Mouse (Mus musculus) monocyte, adult 5-6 weeks (primary cell): Measurements from ENCODE around the gene Sema4f. TPM values are rescaled to one million over a fixed set of nuclear protein-coding genes. Genes with fewer than 3 reads are reported as not detected.
A peak's percentile ranks its signal among the peaks of the same experiment; 100 is the strongest.

Source experiments
- ATAC-seq: fragments of 153-309, 156-312 bp; replicated peaks from 2 replicates; pipeline ENCODE4 v1.8.0; 2017; ENCODE audit warnings: mild to moderate bottlenecking; ENCODE audit not compliant: low TSS enrichment, insufficient number of reproducible peaks, severe bottlenecking, poor library complexity, low FRiP score
- total RNA-seq: library from RNA; stranded (forward); fragments of 200-1000, 200-491, 200-594 nt; gene quantifications from 3 replicates; pipeline ENCODE4 v1.2.3, GENCODE M21; 2017

Gene Sema4f
- total RNA-seq, 1 experiment from 2014 or later = not detected

GRCm38 (mm10) chr6:82881485-82882096, 58.0 kb downstream of the Sema4f start:
- no peak for ATAC-seq

DNA sequence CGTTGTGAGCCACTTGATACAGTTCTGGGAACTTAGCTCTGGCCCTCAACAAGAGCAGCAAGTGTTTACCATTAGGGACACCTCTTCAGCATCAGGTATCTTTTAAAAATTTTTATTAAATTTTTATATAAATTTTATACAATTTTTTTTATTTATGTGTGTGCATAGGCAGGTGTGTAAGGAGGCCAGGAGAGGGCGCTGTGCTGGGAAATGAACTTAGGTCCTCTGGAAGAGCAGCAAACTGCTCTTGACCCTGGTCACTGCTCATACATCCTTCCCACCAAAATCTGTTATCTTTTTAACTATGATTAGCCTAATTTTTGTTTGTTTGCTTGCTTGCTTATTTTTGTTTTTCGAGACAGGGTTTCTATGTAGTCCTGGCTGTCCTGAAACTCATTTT, 58.8 kb downstream of the Sema4f start:
- no peak for ATAC-seq

GRCm38 (mm10) chr6:82879463-82880089, 60.0 kb downstream of the Sema4f start:
- ATAC-seq = no peak

DNA sequence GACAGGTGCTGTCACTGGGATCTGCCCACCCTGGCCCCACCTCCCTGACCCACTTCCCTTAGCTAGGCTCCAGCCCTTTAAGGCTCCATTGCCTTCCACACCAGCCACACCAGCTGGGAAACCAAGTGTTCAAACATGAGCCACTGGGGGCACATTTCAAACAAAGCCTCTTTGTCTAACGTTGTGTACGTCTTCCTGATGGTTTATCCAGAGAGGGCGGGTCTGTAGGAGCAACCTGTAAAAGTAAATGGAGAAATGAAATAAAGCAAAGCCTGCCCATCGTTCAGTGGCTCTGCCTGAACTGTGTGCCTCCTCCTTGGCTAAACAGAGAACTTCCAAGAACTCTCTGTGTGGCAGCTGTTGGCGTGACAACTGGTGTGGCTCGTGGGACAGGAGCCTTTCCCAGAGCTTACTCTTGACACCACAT, 64.0 kb downstream of the Sema4f start:
- no peak for ATAC-seq

- peak; percentile 78; the same call in 1 of the 2 replicates for ATAC-seq
Measured at GRCm38 (mm10) chr6:82872332-82872707, 67.2 kb downstream of the Sema4f start.

- no peak for ATAC-seq
Measured at GRCm38 (mm10) chr6:82871632-82872331, 67.8 kb downstream of the Sema4f start.

DNA sequence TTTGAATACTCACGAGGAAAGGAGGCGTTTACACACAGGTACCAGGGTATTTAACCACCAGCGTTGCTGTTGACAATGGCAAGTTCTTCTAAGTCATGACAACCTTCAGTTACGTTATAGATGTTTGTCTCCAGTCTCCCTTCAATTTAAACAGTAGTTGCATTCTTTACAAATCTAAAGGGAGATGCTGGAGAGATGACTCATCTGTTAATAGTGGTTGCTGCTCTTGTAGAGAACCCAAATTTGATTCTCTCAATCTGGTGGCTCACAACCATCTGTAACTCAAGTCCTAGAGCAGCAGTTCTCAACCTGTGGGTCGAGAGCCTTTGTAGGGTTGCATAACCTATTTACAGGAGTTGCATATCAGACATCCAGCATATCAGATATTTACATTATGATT, 71.1 kb downstream of the Sema4f start:
- no peak for ATAC-seq

DNA sequence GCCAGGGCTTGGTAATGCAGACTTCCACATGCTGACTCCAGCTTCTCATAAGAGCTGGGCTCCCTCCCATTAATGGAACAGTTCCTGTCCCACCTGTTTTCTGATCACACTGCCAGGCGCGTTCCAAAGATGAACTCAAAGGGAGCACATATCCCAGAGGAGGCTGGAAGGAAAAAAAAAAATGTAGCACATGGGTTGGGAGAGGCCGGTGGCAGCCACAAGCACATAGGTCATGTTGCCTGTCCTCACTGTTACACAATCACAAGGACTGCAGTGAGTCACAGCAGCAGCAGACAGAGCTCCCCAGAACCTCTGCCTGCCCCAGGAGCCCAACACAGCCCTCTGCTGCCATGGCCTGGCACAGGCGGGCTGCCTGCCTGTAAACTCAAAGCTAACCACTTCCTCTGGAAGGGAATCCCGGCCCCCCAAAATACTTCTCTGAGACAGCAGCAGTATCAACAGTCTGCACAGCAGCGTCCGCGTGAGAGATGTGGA, 76.1 kb downstream of the Sema4f start:
- ATAC-seq = peak; percentile 91

- no peak for ATAC-seq
Measured at GRCm38 (mm10) chr6:82862475-82862874, 77.1 kb downstream of the Sema4f start.

GRCm38 (mm10) chr6:82862042-82862441, 77.5 kb downstream of the Sema4f start:
- ATAC-seq = no peak

Other genes starting within 250 kb of the Sema4f start
- gene Pole4, start 234.4 kb downstream of the Sema4f start, total RNA-seq = 56.2 to 83.8 TPM (median 56.4 TPM) in 3 replicates
- 40.8 to 76.5 TPM (median 73.2 TPM) in 3 replicates for gene Hk2, start 165.3 kb downstream of the Sema4f start, total RNA-seq
- gene M1ap, start 7.1 kb upstream of the Sema4f start, total RNA-seq = 1.8 TPM in 1 of 3 replicates, not detected in the others
- 36.6 to 44.9 TPM (median 43.6 TPM) in 3 replicates for gene Dok1, start 93.7 kb upstream of the Sema4f start, total RNA-seq
- gene Loxl3, start 94.4 kb upstream of the Sema4f start, total RNA-seq = 2.3 to 10.2 TPM (median 4.2 TPM) in 3 replicates
- gene Aup1, start 114.8 kb upstream of the Sema4f start, total RNA-seq = 187 to 238 TPM (median 209 TPM) in 3 replicates
- 81.4 to 125 TPM (median 105 TPM) in 3 replicates for gene Htra2, start 115.5 kb upstream of the Sema4f start, total RNA-seq
- 0.21 to 3.8 TPM (median 2.6 TPM) in 3 replicates for gene Dqx1, start 118.1 kb upstream of the Sema4f start, total RNA-seq
- not detected in 3 replicates for gene Tlx2, start 130.5 kb upstream of the Sema4f start, total RNA-seq
- gene Pcgf1, start 138.1 kb upstream of the Sema4f start, total RNA-seq = 2.0 to 13.5 TPM (median 6.9 TPM) in 3 replicates
- gene Lbx2, start 146.6 kb upstream of the Sema4f start, total RNA-seq = not detected in 3 replicates
- gene Ccdc142, start 161.8 kb upstream of the Sema4f start, total RNA-seq = 0.48 to 12.5 TPM (median 1.5 TPM) in 3 replicates
- gene Gm42688, start 161.8 kb upstream of the Sema4f start, total RNA-seq = 2.5 to 5.5 TPM (median 2.6 TPM) in 3 replicates
- gene Mrpl53, start 169.3 kb upstream of the Sema4f start, total RNA-seq = 4.4 to 38.2 TPM (median 19.3 TPM) in 3 replicates
- 24.8 to 42.1 TPM (median 28.8 TPM) in 3 replicates for gene Mogs, start 175.7 kb upstream of the Sema4f start, total RNA-seq
- gene Wbp1, start 181.8 kb upstream of the Sema4f start, total RNA-seq = 45.0 to 60.1 TPM (median 53.4 TPM) in 3 replicates
- gene Ino80b, start 185.7 kb upstream of the Sema4f start, total RNA-seq = 25.0 to 53.9 TPM (median 41.3 TPM) in 3 replicates
- gene Rtkn, start 195.7 kb upstream of the Sema4f start, total RNA-seq = 0.96 to 2.7 TPM (median 1.0 TPM) in 3 replicates
- 0.11 to 0.29 TPM in 2 of 3 replicates, not detected in the other for gene Wdr54, start 216.6 kb upstream of the Sema4f start, total RNA-seq
- 0.48 TPM in 1 of 3 replicates, not detected in the others for gene 1700003E16Rik, start 216.6 kb upstream of the Sema4f start, total RNA-seq
- 39.1 to 65.9 TPM (median 51.0 TPM) in 3 replicates for gene Dctn1, start 226.2 kb upstream of the Sema4f start, total RNA-seq